10 mouse cellular contexts compared by ENCODE assay signal in genomic region chr11:88424034-88424767, GRCm38 (mm10).
DNase-seq lines count a peak whose midpoint lies in the region; ATAC-seq and TF ChIP-seq lines count a peak whose summit lies in the region.
"Had no signal": no experiment of that assay in that cellular context is flagged by ENCODE, and none has a peak within 500 bp of the region (broad histone marks: within the 10 kb centered on the region; RNA-seq: fewer than 3 reads in every experiment).

No protein-coding gene starts in this region.

- no peak overlapping the region for H3K9ac ChIP-seq in forebrain, embryonic 12.5 days
- no peak overlapping the region for H3K9ac ChIP-seq in hindbrain, embryonic 11.5 days (ENCODE audit: low read depth, low read length)
- no peak overlapping the region for H3K9ac ChIP-seq in liver, postnatal 0 days (replicated peaks)
- H3K9ac ChIP-seq: lung, embryonic 14.5 days had no signal

- H3K27me3 ChIP-seq in forebrain, embryonic 12.5 days = no peaks in the 10 kb centered on the region
- no peaks in the 10 kb centered on the region for H3K27me3 ChIP-seq in hindbrain, embryonic 11.5 days (ENCODE audit: control insufficient read depth, insufficient read depth, low read length)
- no peaks in the 10 kb centered on the region for H3K27me3 ChIP-seq in myocyte (ENCODE audit: control insufficient read depth, insufficient read depth, insufficient read length)
- no peaks in the 10 kb centered on the region for H3K27me3 ChIP-seq in liver, postnatal 0 days (ENCODE audit: insufficient read depth, low read length)

- 63% methylated on average over 20 of the region's 20 CpGs for WGBS in forebrain, embryonic 12.5 days
- 69% methylated on average over 20 of the region's 20 CpGs for WGBS in hindbrain, embryonic 11.5 days
- WGBS in liver, postnatal 0 days (ENCODE audit: insufficient replicate concordance) = 80% methylated on average over 20 of the region's 20 CpGs

- DNase-seq in layer of hippocampus, adult 2 months (ENCODE audit: low spot score in 2 of 2) = no peak
- DNase-seq in layer of hippocampus, adult 8-10 months (ENCODE audit: low spot score in 2 of 2) = no peak
- DNase-seq in hindbrain, embryonic 11.5 days (ENCODE audit: low spot score) = no peak
- no peak for DNase-seq in liver, postnatal 0 days
- DNase-seq in spleen, postnatal 36 days (ENCODE audit: low spot score in 2 of 2) = no peak
- DNase-seq: lung, embryonic 14.5 days; right cerebral cortex, postnatal 25 days had no signal

- H3K36me3 ChIP-seq in forebrain, embryonic 12.5 days (replicated peaks) = no peaks in the 10 kb centered on the region
- no peaks in the 10 kb centered on the region for H3K36me3 ChIP-seq in hindbrain, embryonic 11.5 days (ENCODE audit: control insufficient read depth, insufficient read depth, low read length)
- no peaks in the 10 kb centered on the region for H3K36me3 ChIP-seq in myocyte (ENCODE audit: control insufficient read depth, insufficient read depth)
- H3K36me3 ChIP-seq in liver, postnatal 0 days (replicated peaks; ENCODE audit: insufficient read depth, low read length) = no peaks in the 10 kb centered on the region

- H3K4me2 ChIP-seq in forebrain, embryonic 12.5 days = no peak overlapping the region
- H3K4me2 ChIP-seq in hindbrain, embryonic 11.5 days (replicated peaks; ENCODE audit: low read depth, low read length) = no peak overlapping the region
- H3K4me2 ChIP-seq in myocyte (ENCODE audit: low read depth) = no peak overlapping the region
- H3K4me2 ChIP-seq in liver, postnatal 0 days (ENCODE audit: low read depth, low read length) = no peak overlapping the region

- peaks cover 92% of the 10 kb centered on the region for H3K4me1 ChIP-seq in forebrain, embryonic 12.5 days
- H3K4me1 ChIP-seq in hindbrain, embryonic 11.5 days (replicated peaks; ENCODE audit: control insufficient read depth, insufficient read depth, low read length) = peaks cover 19% of the 10 kb centered on the region
- H3K4me1 ChIP-seq in liver, postnatal 0 days (ENCODE audit: insufficient read depth) = peaks cover 11% of the 10 kb centered on the region

- no peaks in the 10 kb centered on the region for H3K79me2 ChIP-seq in myocyte (ENCODE audit: control insufficient read depth, insufficient read depth)

- TF ChIP-seq EP300 in liver, postnatal 0 days (IDR thresholded peaks at IDR 0.05; ENCODE audit: low read depth) = no peak

- ATAC-seq in forebrain, embryonic 12.5 days (ENCODE audit: low FRiP score) = peak; percentile 55; the same call in 1 of the 2 replicates
- ATAC-seq in hindbrain, embryonic 11.5 days (ENCODE audit: low FRiP score) = 0 out of 2 replicates have a peak, but pooled peaks have one; percentile 27
- ATAC-seq in liver, postnatal 0 days = no peak
- ATAC-seq: inflammation-experienced regulatory T-cells, adult 6 months had no signal

- H3ac ChIP-seq in myocyte (ENCODE audit: control insufficient read depth, insufficient read length) = no peak overlapping the region

- H3K9me3 ChIP-seq in forebrain, embryonic 12.5 days = no peaks in the 10 kb centered on the region
- no peaks in the 10 kb centered on the region for H3K9me3 ChIP-seq in hindbrain, embryonic 11.5 days (ENCODE audit: control insufficient read depth, low read length)
- no peaks in the 10 kb centered on the region for H3K9me3 ChIP-seq in liver, postnatal 0 days (ENCODE audit: low read length)

- peak overlapping the region; percentile 18; the same call in 1 of the 2 replicates for H3K27ac ChIP-seq in layer of hippocampus, adult 2 months
- H3K27ac ChIP-seq in forebrain, embryonic 12.5 days = peak overlapping the region; percentile 69
- peak overlapping the region; percentile 60 for H3K27ac ChIP-seq in hindbrain, embryonic 11.5 days (ENCODE audit: low read depth, low read length)
- H3K27ac ChIP-seq in liver, postnatal 0 days (ENCODE audit: low read depth) = no peak overlapping the region

- no peak for TF ChIP-seq CTCF in layer of hippocampus, adult 2 months (conservative IDR thresholded peaks at IDR 0.05)
- no peak for TF ChIP-seq CTCF in liver, postnatal 0 days (IDR thresholded peaks at IDR 0.05; ENCODE audit: low read depth)

- TF ChIP-seq POLR2A in myocyte (IDR thresholded peaks at IDR 0.05; ENCODE audit: insufficient read length, low read depth) = no peak

- no peak overlapping the region for H3K4me3 ChIP-seq in layer of hippocampus, adult 2 months
- no peak overlapping the region for H3K4me3 ChIP-seq in forebrain, embryonic 12.5 days (replicated peaks)
- H3K4me3 ChIP-seq in hindbrain, embryonic 11.5 days (ENCODE audit: low read depth, low read length) = no peak overlapping the region
- no peak overlapping the region for H3K4me3 ChIP-seq in myocyte
- H3K4me3 ChIP-seq in liver, postnatal 0 days (ENCODE audit: low read depth, low read length) = no peak overlapping the region

TF ChIP-seq in myocyte, 11 proteins besides CTCF, POLR2A, EP300 and RAD21:
- peak; percentile 10 for TF ChIP-seq POLR2AphosphoS2 (IDR thresholded peaks at IDR 0.05; ENCODE audit: insufficient read length, low read depth)
- TF ChIP-seq MYOG (IDR thresholded peaks at IDR 0.05; ENCODE audit: control insufficient read depth in 1 of 3, insufficient read depth in 1 of 3, insufficient read length in 2 of 3, low read depth in 2 of 3) = no peak
- TF ChIP-seq MYOD1 (IDR thresholded peaks at IDR 0.05; ENCODE audit: control insufficient read depth in 1 of 3, insufficient read length in 2 of 3, low read depth in 2 of 3) = no peak
- no peak for TF ChIP-seq USF1 (IDR thresholded peaks at IDR 0.05; ENCODE audit: low read depth)
- no peak for TF ChIP-seq CEBPB (IDR thresholded peaks at IDR 0.05; ENCODE audit: insufficient read depth, poor library complexity, severe bottlenecking)
